Mouse (Mus musculus) CH12.LX (cell line): Measurements from ENCODE around the gene Arid5b.

Experiments used
- CHD2 ChIP-seq: IDR thresholded peaks from 2 replicates; pipeline ENCODE4 v1.6.1; 2011; ENCODE audit warnings: low read length, improper control_type of control experiment
- CTCF ChIP-seq, 2 experiments: IDR thresholded peaks in 1 of 2; conservative IDR thresholded peaks in 1 of 2; 2 replicates each; pipeline ENCODE4 v1.5.1; 2011 to 2012; ENCODE audit warnings: low read depth in 2 of 2, low read length in 2 of 2, improper control_type of control experiment in 1 of 2, inconsistent platforms in 1 of 2, mild to moderate bottlenecking in 1 of 2, moderate library complexity in 1 of 2
- EP300 ChIP-seq: IDR thresholded peaks from 2 replicates; pipeline ENCODE4 v1.6.1; 2011; ENCODE audit warnings: low read length, improper control_type of control experiment
- MAX ChIP-seq: IDR thresholded peaks from 2 replicates; pipeline ENCODE4 v1.6.1; 2011; ENCODE audit warnings: low read length, improper control_type of control experiment
- MEF2A ChIP-seq: IDR thresholded peaks from 2 replicates; pipeline ENCODE4 v1.6.1; 2014; ENCODE audit warnings: low read depth, mild to moderate bottlenecking, inconsistent platforms, low read length, improper control_type of control experiment, borderline replicate concordance
- POLR2A ChIP-seq: IDR thresholded peaks from 2 replicates; pipeline ENCODE4 v1.6.1; 2011; ENCODE audit warnings: low read depth, mild to moderate bottlenecking, improper control_type of control experiment, low read length
- RCOR1 ChIP-seq: conservative IDR thresholded peaks from 2 replicates; pipeline ENCODE4 v1.6.1; 2012; ENCODE audit warnings: low read depth, mild to moderate bottlenecking, inconsistent platforms, low read length, improper control_type of control experiment
- TBP ChIP-seq: conservative IDR thresholded peaks from 2 replicates; pipeline ENCODE4 v1.6.1; 2011; ENCODE audit warnings: low read depth, low read length, improper control_type of control experiment
- TCF12 ChIP-seq: IDR thresholded peaks from 2 replicates; pipeline ENCODE4 v1.6.1; 2014; ENCODE audit warnings: low read depth, mild to moderate bottlenecking, inconsistent platforms, low read length, improper control_type of control experiment
- USF1 ChIP-seq: IDR thresholded peaks from 2 replicates; pipeline ENCODE4 v1.6.1; 2014; ENCODE audit warnings: low read depth, mild to moderate bottlenecking, inconsistent platforms, low read length, improper control_type of control experiment
- ZMIZ1 ChIP-seq: IDR thresholded peaks from 2 replicates; pipeline ENCODE4 v1.6.1; 2012; ENCODE audit warnings: low read depth, mild to moderate bottlenecking, inconsistent platforms, low read length, improper control_type of control experiment

- no peak for TF ChIP-seq POLR2A
- no peak for TF ChIP-seq MAX
- TF ChIP-seq USF1, result no peak
- TF ChIP-seq TBP, result no peak
- TF ChIP-seq EP300, result no peak
- TF ChIP-seq CTCF (conservative IDR thresholded peaks at IDR 0.05 in 1 of 2, IDR thresholded peaks at IDR 0.05 in 1 of 2; ENCODE audit: low read depth in 2 of 2, low read length in 2 of 2), result no peak
- no peak for TF ChIP-seq TCF12
- no peak for TF ChIP-seq CHD2
- no peak for TF ChIP-seq RCOR1
- no peak for TF ChIP-seq MEF2A
- TF ChIP-seq ZMIZ1, result no peak
These were observed 138.2 kb downstream of the Arid5b start for GRCm38 (mm10) chr10:68140306-68140705.
